9 mouse cellular contexts compared by ENCODE assay signal in the genomic region with DNA sequence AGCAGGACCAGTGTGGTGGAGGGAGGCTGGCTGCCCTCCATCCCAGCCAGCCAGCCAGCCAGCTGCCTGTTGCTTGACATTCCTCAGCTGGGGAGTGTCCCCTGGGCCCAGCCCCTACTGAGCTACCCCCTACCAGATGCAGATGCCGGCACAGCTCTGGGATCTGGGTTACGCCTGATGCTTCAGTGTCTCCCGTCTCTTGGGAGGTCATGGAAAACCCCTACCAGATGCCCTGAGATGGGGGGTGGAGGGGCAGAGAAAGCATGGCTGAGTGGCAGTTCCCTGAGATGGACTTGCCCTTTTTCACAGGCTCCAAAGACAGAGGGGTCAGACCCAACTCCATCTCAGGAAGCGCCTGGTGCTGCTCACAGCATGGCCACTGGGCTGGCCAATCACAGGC. TPM values are rescaled to one million over a fixed set of nuclear protein-coding genes. Genes with fewer than 3 reads are reported as not detected.
DNase-seq lines count a peak whose midpoint lies in the region; ATAC-seq and TF ChIP-seq lines count a peak whose summit lies in the region.
"Had no signal": no experiment of that assay in that cellular context is flagged by ENCODE, and none has a peak within 500 bp of the region (broad histone marks: within the 10 kb centered on the region; RNA-seq: fewer than 3 reads in every experiment).

No protein-coding gene starts in this region.

- DNase-seq in gastrocnemius, adult 2 months, result no peak
- DNase-seq in gastrocnemius, postnatal 10 days, result no peak
- DNase-seq in MN1 (ENCODE audit: low spot score), result peak; percentile 66
- DNase-seq in frontal cortex, postnatal 25 days (ENCODE audit: low spot score in 2 of 2), result no peak
- no peak for DNase-seq in kidney, adult 2 months
- DNase-seq in right cerebral cortex, postnatal 14 days, result no peak

- H3K9ac ChIP-seq in hindbrain, embryonic 13.5 days, result peak overlapping the region; percentile 63

- peaks cover 62% of the 10 kb centered on the region for H3K79me2 ChIP-seq in macrophage (ENCODE audit: inconsistent target)

- TF ChIP-seq CTCF in gastrocnemius, adult 2 months (IDR thresholded peaks at IDR 0.05), result no peak
- no peak for TF ChIP-seq CTCF in kidney, adult 2 months (conservative IDR thresholded peaks at IDR 0.05; ENCODE audit: insufficient read depth, insufficient read length, low read depth, low read length)

- WGBS in hindbrain, embryonic 13.5 days, result 41% methylated on average over 4 of the region's 4 CpGs
- WGBS in macrophage (ENCODE audit: missing documents), result 86% methylated on average over 4 of the region's 4 CpGs
- 77% methylated on average over 4 of the region's 4 CpGs for WGBS in kidney, adult 2 months

- no peaks in the 10 kb centered on the region for H3K9me3 ChIP-seq in hindbrain, embryonic 13.5 days

- peak overlapping the region; percentile 53 for H3K27ac ChIP-seq in gastrocnemius, adult 2 months
- peak overlapping the region; percentile 70 for H3K27ac ChIP-seq in hindbrain, embryonic 13.5 days
- H3K27ac ChIP-seq in macrophage, result peak overlapping the region; percentile 93
- H3K27ac ChIP-seq in kidney, adult 2 months (ENCODE audit: insufficient read depth, low read depth, low read length), result no peak overlapping the region

- TF ChIP-seq POLR2A in kidney, adult 2 months (IDR thresholded peaks at IDR 0.05; ENCODE audit: low read depth, low read length), result no peak

- peaks cover 95% of the 10 kb centered on the region for H3K4me1 ChIP-seq in hindbrain, embryonic 13.5 days (replicated peaks)
- no peaks in the 10 kb centered on the region for H3K4me1 ChIP-seq in kidney, adult 2 months (ENCODE audit: control insufficient read depth, insufficient read depth, low read length)

- H3K4me2 ChIP-seq in hindbrain, embryonic 13.5 days, result peak overlapping the region; percentile 82

- no peaks in the 10 kb centered on the region for H3K27me3 ChIP-seq in hindbrain, embryonic 13.5 days
- no peaks in the 10 kb centered on the region; the same call in 1 of the 2 replicates for H3K27me3 ChIP-seq in kidney, adult 2 months (replicated peaks; ENCODE audit: control insufficient read depth, insufficient read depth, low read length)

- no peak overlapping the region for H3K4me3 ChIP-seq in gastrocnemius, adult 2 months
- H3K4me3 ChIP-seq in hindbrain, embryonic 13.5 days, result peak overlapping the region; percentile 8
- H3K4me3 ChIP-seq in macrophage (ENCODE audit: inconsistent target), result no peak overlapping the region
- H3K4me3 ChIP-seq in kidney, adult 2 months (ENCODE audit: insufficient read depth, low read depth, low read length), result no peak overlapping the region
- H3K4me3 ChIP-seq: erythroblast, embryonic 14.5 days had no signal

- intact Hi-C loops in gastrocnemius, adult 2 months (cut with DNase I), result no loop called here

- ATAC-seq in hindbrain, embryonic 13.5 days (ENCODE audit: low FRiP score), result no peak

- peaks cover 4% of the 10 kb centered on the region; the same call in 1 of the 2 replicates for H3K36me3 ChIP-seq in hindbrain, embryonic 13.5 days
- H3K36me3 ChIP-seq in macrophage (ENCODE audit: inconsistent target), result no peaks in the 10 kb centered on the region
- H3K36me3 ChIP-seq in kidney, adult 2 months (ENCODE audit: control insufficient read depth, insufficient read depth, low read length), result no peaks in the 10 kb centered on the region

RNA-seq across cellular contexts. Expression of a gene that starts 5.4 kb away (rescaled TPM):
- under 1 TPM; 0.46 to 0.47 TPM for total RNA-seq in gastrocnemius, adult 2 months (2021)
- 1 to 10 TPM; 1.1 to 2.0 TPM for total RNA-seq in gastrocnemius, postnatal 10 days (2021)
- 43.7 and 44.2 TPM in 2 replicates for polyA plus RNA-seq in hindbrain, embryonic 13.5 days (2015; fragmentation: Nextera tagmentation; extraction: Ambion mirVana)
- 10 to 100 TPM in 24 of 26 experiments, 1 to 10 TPM in 2; 8.5 to 75.3 (median 34.6) TPM for total RNA-seq in macrophage (2018; cell fraction: chromatin; rRNA removed)
- total RNA-seq in macrophage (2018; cell fraction: cytosol; rRNA removed), result 10 to 100 TPM in 11 of 26 experiments, 1 to 10 TPM in 15; 4.7 to 14.3 (median 9.2) TPM
- 10 to 100 TPM in 22 of 26 experiments, 1 to 10 TPM in 4; 7.2 to 42.0 (median 17.1) TPM for total RNA-seq in macrophage (2018; cell fraction: nucleus; rRNA removed)
- 7.3 to 9.8 TPM (median 9.5 TPM) in 3 replicates for polyA plus RNA-seq in macrophage (2018)
- polyA plus RNA-seq in kidney, adult 2 months (2012; rRNA removed), result 1.3 and 4.2 TPM in 2 replicates
